Mouse (Mus musculus): ENCODE measurements around the gene Idua.

Idua gene

GRCm38 (mm10) chr5:108724006-108724405 is 63.9 kb downstream of the Idua start:
- WGBS, result 60% methylated on average over 2 of the region's 2 CpGs

GRCm38 (mm10) chr5:108726557-108727248 is 66.6 kb downstream of the Idua start:
- WGBS, result 27% methylated on average over 5 of the region's 5 CpGs

- WGBS, result 88% methylated on average over 1 of the region's 1 CpGs
Measured at GRCm38 (mm10) chr5:108727425-108727824, 67.3 kb downstream of the Idua start.
